Mouse (Mus musculus) heart, embryonic 10.5 days (tissue): Measurements from ENCODE around the gene Rap1a. TPM values are rescaled to one million over a fixed set of nuclear protein-coding genes. Genes with fewer than 3 reads are reported as not detected.

Source experiments
- DNase-seq: peaks from one replicate; pipeline ENCODE4 v3.0.0-alpha.2; 2017; ENCODE audit warnings: low spot score
- H3K27ac ChIP-seq: fragments of 300-500 bp; sonication (generic); 2 replicates; pipeline ENCODE4 v1.5.1; 2016; ENCODE audit warnings: mild to moderate bottlenecking
- H3K27me3 ChIP-seq: fragments of 300-500 bp; sonication (generic); 2 replicates; pipeline ENCODE4 v1.6.1; 2016; ENCODE audit warnings: mild to moderate bottlenecking; ENCODE audit not compliant: poor library complexity, insufficient read depth, severe bottlenecking
- H3K36me3 ChIP-seq: fragments of 300-500 bp; sonication (generic); 2 replicates; pipeline ENCODE4 v1.6.1; 2016; ENCODE audit warnings: mild to moderate bottlenecking, moderate library complexity
- H3K4me1 ChIP-seq: fragments of 300-500 bp; sonication (generic); 2 replicates; pipeline ENCODE4 v1.6.1; 2016; ENCODE audit warnings: mild to moderate bottlenecking
- H3K4me3 ChIP-seq: fragments of 300-500 bp; sonication (generic); 2 replicates; pipeline ENCODE4 v1.5.1; 2016; ENCODE audit warnings: mild to moderate bottlenecking, moderate library complexity
- H3K9me3 ChIP-seq: fragments of 300-500 bp; sonication (generic); 2 replicates; pipeline ENCODE4 v1.6.1; 2016; ENCODE audit warnings: mild to moderate bottlenecking, moderate library complexity
- WGBS: fragments of 180-500 bp; shearing (Covaris S2); methylation state at CpG from one replicate; pipeline ENCODE4 v1.1.7; 2016; 5-methylcytosine and 5-hydroxymethylcytosine counted together
- polyA plus RNA-seq: library from polyadenylated mRNA; unstranded; fragments of >200 nt; fragmentation: Nextera tagmentation; extraction: Ambion mirVana; gene quantifications from 2 replicates; pipeline ENCODE4 v1.2.1, GENCODE M21; 2016

Gene Rap1a
- polyA plus RNA-seq, 1 experiment from 2014 or later: 95.3 TPM

- peak overlapping the region; percentile 59; the same call in 1 of the 2 replicates for H3K27ac ChIP-seq
- 58% methylated on average over 11 of the region's 11 CpGs for WGBS
- no peaks in the 10 kb centered on the region for H3K9me3 ChIP-seq
- H3K36me3 ChIP-seq: peaks cover 9% of the 10 kb centered on the region; the same call in 1 of the 2 replicates
- H3K27me3 ChIP-seq: no peaks in the 10 kb centered on the region
- DNase-seq: no peak
- H3K4me3 ChIP-seq: no peak overlapping the region
- H3K4me1 ChIP-seq: peaks cover 51% of the 10 kb centered on the region
Measured at GRCm38 (mm10) chr3:105717856-105718555, 83.1 kb downstream of the Rap1a start.

DNA sequence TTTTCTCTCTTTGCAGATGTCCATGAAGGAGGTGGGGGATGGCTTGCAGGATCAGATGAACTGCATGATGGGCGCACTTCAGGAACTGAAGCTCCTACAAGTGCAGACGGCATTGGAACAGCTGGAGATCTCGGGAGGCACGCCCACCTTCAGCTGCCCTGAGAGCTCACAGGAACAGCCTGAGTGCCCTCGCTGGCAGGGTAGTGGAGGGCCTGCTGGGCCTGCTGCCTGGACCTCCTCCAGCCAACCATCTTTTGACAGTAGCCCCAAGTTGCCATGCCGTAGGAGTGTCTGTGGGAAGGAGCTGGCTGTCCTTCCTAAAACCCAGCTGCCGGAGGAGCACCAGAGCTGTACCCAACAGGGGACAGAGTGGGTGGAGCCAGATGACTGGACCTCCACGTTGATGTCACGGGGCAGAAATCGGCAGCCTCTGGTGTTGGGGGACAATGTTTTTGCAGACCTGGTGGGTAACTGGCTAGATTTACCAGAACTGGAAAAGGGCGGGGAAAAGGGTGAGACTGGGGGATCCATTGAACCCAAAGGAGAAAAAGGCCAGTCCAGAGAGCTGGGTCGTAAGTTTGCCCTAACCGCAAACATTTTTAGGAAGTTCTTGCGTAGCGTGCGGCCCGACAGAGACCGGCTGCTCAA lies 84.7 kb downstream of the Rap1a start:
- H3K27me3 ChIP-seq: no peaks in the 10 kb centered on the region
- WGBS: 64% methylated on average over 18 of the region's 18 CpGs
- peaks cover 53% of the 10 kb centered on the region for H3K4me1 ChIP-seq
- no peaks in the 10 kb centered on the region for H3K9me3 ChIP-seq
- no peak for DNase-seq
- no peak overlapping the region for H3K4me3 ChIP-seq
- peak overlapping the region; percentile 36 for H3K27ac ChIP-seq
- H3K36me3 ChIP-seq: peaks cover 9% of the 10 kb centered on the region; the same call in 1 of the 2 replicates

- DNase-seq: no peak
- Histone ChIP-seq H3K27ac (no peak overlapping the region), H3K4me1 (peaks cover 50% of the 10 kb centered on the region), H3K4me3 (no peak overlapping the region), H3K36me3 (peaks cover 9% of the 10 kb centered on the region; the same call in 1 of the 2 replicates), H3K27me3 (no peaks in the 10 kb centered on the region), H3K9me3 (no peaks in the 10 kb centered on the region)
Measured at GRCm38 (mm10) chr3:105714820-105715167, 86.3 kb downstream of the Rap1a start.

- peaks cover 9% of the 10 kb centered on the region; the same call in 1 of the 2 replicates for H3K36me3 ChIP-seq
Measured at GRCm38 (mm10) chr3:105714091-105714819, 86.9 kb downstream of the Rap1a start.

GRCm38 (mm10) chr3:105712827-105713226 lies 88.3 kb downstream of the Rap1a start:
- peaks cover 55% of the 10 kb centered on the region for H3K4me1 ChIP-seq
- 0 out of 2 replicates have a peak, but pooled peaks cover under 1% of the 10 kb centered on the region for H3K27me3 ChIP-seq
- no peak overlapping the region for H3K27ac ChIP-seq
- no peak for DNase-seq
- H3K9me3 ChIP-seq: no peaks in the 10 kb centered on the region
- peaks cover 9% of the 10 kb centered on the region; the same call in 1 of the 2 replicates for H3K36me3 ChIP-seq
- H3K4me3 ChIP-seq: no peak overlapping the region

More at GRCm38 (mm10) chr3:105714091-105714819, 86.9 kb downstream of the Rap1a start:
- peak overlapping the region; percentile 60 for H3K27ac ChIP-seq
- no peaks in the 10 kb centered on the region for H3K27me3 ChIP-seq
- peaks cover 54% of the 10 kb centered on the region for H3K4me1 ChIP-seq
- 12% methylated on average over 8 of the region's 8 CpGs for WGBS
- no peak for DNase-seq
- H3K4me3 ChIP-seq: no peak overlapping the region
- H3K9me3 ChIP-seq: no peaks in the 10 kb centered on the region

GRCm38 (mm10) chr3:105711741-105712140 lies 89.4 kb downstream of the Rap1a start:
- Histone ChIP-seq H3K36me3 (peaks cover 3% of the 10 kb centered on the region; the same call in 1 of the 2 replicates), H3K4me1 (peaks cover 58% of the 10 kb centered on the region), H3K27me3 (peaks cover 8% of the 10 kb centered on the region), H3K4me3 (no peak overlapping the region), H3K9me3 (no peaks in the 10 kb centered on the region), H3K27ac (no peak overlapping the region)
- DNase-seq: no peak
- 65% methylated on average over 7 of the region's 7 CpGs for WGBS

- H3K9me3 ChIP-seq: no peaks in the 10 kb centered on the region
- no peak for DNase-seq
- H3K4me1 ChIP-seq: peaks cover 63% of the 10 kb centered on the region
- H3K36me3 ChIP-seq: no peaks in the 10 kb centered on the region
- 75% methylated on average over 6 of the region's 6 CpGs for WGBS
- no peak overlapping the region for H3K27ac ChIP-seq
- no peak overlapping the region for H3K4me3 ChIP-seq
- H3K27me3 ChIP-seq: peaks cover 19% of the 10 kb centered on the region
Measured at GRCm38 (mm10) chr3:105710246-105710645, 90.9 kb downstream of the Rap1a start.

DNA sequence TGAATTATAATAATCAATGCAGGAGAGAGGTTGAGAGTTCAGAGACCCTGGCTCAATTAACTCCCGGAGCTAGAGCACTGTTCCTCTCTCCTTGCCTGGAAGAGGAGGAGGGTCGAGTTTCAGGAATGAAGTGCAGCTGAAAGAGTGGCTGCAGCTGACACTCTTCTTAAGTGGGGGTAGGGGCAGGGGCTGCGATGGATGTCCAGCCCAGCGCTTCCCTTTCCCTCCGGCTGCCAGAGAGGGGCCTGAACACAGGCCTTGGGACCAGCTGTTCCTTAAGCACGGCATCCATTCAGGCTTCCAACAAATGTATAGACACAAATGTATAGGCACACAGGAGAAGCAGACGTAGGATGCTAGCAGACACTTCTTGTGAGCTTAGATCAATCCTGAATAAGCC lies 93.5 kb downstream of the Rap1a start:
- H3K4me1 ChIP-seq: peaks cover 69% of the 10 kb centered on the region
- H3K9me3 ChIP-seq: no peaks in the 10 kb centered on the region
- H3K27me3 ChIP-seq: peaks cover 31% of the 10 kb centered on the region
- H3K4me3 ChIP-seq: 0 out of 2 replicates have a peak overlapping the region, but pooled peaks have one; percentile 5
- no peaks in the 10 kb centered on the region for H3K36me3 ChIP-seq
- WGBS: 19% methylated on average over 7 of the region's 7 CpGs
- peak overlapping the region; percentile 29; the same call in 1 of the 2 replicates for H3K27ac ChIP-seq
- no peak for DNase-seq

DNA sequence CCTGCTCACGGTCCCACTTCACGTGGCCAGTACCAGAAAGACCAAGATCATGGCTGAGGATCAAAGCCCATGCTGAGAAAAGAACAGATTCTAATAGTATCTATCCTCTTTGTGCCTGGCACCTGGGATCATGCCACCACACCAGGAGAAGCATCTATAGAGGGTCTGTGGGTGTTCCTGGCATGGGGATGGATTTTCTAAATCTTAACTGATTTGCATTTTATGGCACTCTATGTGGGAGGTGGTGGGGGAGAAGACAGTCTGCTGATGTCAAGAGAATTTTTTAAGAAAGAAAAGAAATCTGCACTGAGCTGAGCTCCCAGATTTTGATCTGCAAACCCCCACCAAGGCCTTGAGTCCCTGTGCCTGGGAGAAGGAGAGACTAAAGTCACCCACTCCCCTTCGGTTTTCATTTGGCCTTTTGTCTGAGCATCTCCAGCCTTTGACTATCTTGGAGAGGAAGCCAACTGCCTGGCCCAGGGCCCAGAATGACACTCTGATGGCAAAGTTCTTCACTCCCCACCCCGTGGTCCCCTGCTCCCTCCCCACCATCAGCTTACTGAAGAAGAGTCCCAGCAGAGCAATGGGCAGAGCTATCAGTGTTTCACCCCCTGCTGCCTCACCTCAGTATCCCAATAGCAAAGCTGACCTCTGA lies 94.6 kb downstream of the Rap1a start:
- Histone ChIP-seq H3K27ac (no peak overlapping the region), H3K4me3 (peak overlapping the region; percentile 81; the same call in 1 of the 2 replicates), H3K4me1 (peaks cover 77% of the 10 kb centered on the region), H3K27me3 (peaks cover 32% of the 10 kb centered on the region), H3K36me3 (no peaks in the 10 kb centered on the region), H3K9me3 (no peaks in the 10 kb centered on the region)
- WGBS: 46% methylated on average over 4 of the region's 4 CpGs
- DNase-seq: no peak

- Histone ChIP-seq H3K9me3 (no peaks in the 10 kb centered on the region), H3K36me3 (no peaks in the 10 kb centered on the region), H3K4me1 (peaks cover 86% of the 10 kb centered on the region), H3K27ac (peak overlapping the region; percentile 86), H3K4me3 (peak overlapping the region; percentile 81), H3K27me3 (peaks cover 32% of the 10 kb centered on the region)
- DNase-seq: no peak
- WGBS: 15% methylated on average over 3 of the region's 3 CpGs
Measured at GRCm38 (mm10) chr3:105705561-105705960, 95.6 kb downstream of the Rap1a start.

DNA sequence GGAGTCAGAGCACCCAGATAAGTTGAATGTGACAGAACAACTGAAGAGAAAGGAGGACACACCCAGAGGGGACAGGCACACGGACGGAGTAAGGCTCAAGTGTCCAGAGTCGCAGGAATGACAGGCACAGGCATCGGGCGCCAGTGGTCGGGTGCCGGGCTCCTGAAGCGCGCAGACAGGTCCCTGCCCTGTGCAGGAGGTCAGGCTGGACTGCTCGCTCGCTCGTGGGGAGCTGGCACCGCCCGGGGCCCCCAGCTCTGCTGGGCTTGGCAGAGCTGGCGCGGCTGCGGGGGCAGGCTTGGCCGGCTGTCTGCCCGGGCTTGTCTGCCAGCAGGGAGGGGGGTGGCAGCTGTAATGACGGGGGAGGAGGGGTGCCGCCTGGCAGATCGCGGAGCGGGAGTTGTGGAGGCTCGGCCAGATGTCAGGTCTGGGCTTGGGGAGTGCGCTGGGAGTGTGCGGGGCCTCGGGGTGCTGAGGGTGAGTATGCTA lies 96.0 kb downstream of the Rap1a start:
- Histone ChIP-seq H3K9me3 (no peaks in the 10 kb centered on the region), H3K4me1 (peaks cover 88% of the 10 kb centered on the region), H3K27me3 (peaks cover 32% of the 10 kb centered on the region), H3K27ac (peak overlapping the region; percentile 86), H3K36me3 (no peaks in the 10 kb centered on the region), H3K4me3 (peak overlapping the region; percentile 81)
- peak; percentile 76 for DNase-seq
- under 1% methylated on average over 28 of the region's 28 CpGs for WGBS
